Mouse (Mus musculus) neutrophil, adult 5-6 weeks (primary cell): ENCODE measurements around the gene Zfp940. TPM values are rescaled to one million over a fixed set of nuclear protein-coding genes. Genes with fewer than 3 reads are reported as not detected.

ENCODE experiments used
- ATAC-seq: fragments of 151-379, 151-347 bp; 2 replicates; pipeline ENCODE4 v1.8.0; 2017; ENCODE audit warnings: mild to moderate bottlenecking, moderate TSS enrichment; ENCODE audit not compliant: insufficient number of reproducible peaks, poor library complexity, low FRiP score, severe bottlenecking; ENCODE audit errors: extremely low read depth
- total RNA-seq: library from RNA; stranded (forward); fragments of 200-1000 nt; gene quantifications from 2 replicates; pipeline ENCODE4 v1.2.3, GENCODE M21; 2017

Gene Zfp940
- total RNA-seq, 1 experiment from 2014 or later, result 10.4 TPM

DNA sequence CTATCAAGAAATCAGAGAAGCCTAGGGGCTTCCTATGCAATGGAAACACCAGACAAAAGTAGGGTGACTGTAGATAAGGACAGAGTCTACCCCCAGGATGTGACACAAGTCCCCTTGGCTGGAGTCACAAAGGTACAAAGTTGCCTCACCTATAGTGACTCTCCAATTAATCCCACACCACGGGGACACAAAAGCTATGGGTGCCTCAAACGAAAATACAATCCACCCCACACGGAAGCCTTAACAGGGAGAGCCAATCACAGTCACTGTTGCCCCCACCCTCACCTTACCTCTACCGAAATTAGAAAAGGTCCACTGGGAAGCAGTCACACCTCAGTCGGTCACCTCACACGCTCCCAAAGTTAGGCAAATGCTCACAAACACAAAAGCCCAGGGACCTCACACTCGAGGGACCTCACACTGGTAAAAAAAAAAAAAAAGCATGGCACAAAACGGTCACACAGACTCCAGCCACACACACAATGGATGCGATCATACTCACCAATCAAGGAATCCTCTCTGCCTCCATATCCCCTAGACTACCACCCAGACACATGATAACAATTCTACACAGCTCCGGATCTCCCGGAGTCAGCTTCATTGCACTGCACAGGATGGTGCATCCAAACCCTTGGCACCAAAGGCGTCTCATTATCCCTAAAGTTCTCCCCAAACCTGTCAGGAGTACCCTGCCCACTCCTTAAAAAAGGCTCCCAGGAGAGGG lies 38.2 kb downstream of the Zfp940 start:
- ATAC-seq, result no peak

DNA sequence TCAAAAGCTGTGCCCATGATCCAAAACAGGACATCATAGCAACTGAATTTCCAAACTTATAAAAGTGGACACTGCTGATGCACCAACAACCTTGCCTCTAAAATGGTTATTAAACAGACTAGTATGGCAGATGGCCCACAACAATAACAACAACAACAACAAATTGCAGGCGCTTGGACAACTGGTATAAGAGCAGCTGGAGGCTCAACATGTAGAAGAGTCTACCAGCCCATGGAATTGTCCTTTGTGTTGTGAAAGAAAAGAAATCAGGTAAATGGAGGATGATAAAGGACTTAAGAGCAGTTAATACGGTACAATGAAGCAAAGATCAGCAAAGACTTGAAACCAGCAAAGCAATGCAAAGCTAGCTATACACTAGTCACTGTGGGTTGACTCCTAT lies 39.1 kb downstream of the Zfp940 start:
- ATAC-seq, result no peak

DNA sequence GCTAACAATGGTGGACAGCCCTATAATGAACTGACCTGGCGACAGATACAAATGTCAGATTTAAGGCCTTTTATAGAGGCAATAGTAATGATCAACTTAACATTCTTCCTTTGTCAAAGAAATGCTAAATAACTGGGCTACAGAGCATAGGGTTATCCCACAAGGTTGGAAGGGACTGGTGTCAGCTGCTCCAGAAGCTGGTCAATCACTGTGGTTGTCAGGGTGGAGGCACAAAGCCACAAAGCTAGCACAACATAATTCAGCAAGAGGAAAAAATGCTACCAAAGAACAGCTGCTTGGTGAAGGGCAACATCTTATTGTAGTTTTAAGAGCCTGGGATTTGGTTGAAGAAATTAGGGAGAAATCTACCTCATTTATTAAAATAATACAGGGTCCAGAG lies 41.2 kb downstream of the Zfp940 start:
- ATAC-seq, result no peak

DNA sequence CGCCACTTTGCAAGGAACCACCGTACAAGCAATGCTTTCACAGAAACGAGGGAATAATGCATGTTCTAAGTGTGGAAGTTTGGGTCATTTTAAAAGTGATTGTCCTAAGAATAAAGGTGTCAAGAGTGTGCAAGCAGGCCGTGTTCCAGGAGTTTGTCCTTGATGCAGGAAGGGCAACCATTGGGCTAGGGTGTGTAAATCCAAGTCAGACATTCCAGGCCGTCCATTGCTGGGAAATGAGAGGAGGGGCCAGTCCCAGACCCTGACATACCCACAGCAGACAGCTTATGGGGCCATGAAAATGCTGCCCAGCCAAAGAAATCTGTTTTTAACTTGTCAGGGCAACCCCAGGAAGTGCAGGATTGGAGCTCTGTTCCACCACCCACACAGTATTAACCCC lies 46.4 kb downstream of the Zfp940 start:
- no peak for ATAC-seq

DNA sequence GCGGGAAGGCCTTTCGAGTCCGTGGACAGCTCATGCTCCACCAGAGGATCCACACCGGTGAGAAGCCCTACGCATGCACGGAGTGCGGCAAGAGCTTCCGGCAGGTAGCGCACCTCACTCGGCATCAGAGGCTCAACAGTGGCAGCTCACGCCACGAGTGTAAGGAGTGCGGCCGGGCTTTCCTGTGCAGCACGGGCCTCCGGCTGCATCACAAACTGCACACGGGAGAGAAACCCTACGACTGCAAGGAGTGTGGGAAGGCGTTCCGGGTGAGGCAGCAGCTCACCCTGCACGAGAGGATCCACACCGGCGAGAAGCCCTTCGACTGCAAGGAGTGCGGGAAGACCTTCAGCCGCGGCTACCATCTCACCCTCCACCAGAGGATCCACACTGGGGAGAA lies 60.6 kb downstream of the Zfp940 start:
- ATAC-seq, result no peak

DNA sequence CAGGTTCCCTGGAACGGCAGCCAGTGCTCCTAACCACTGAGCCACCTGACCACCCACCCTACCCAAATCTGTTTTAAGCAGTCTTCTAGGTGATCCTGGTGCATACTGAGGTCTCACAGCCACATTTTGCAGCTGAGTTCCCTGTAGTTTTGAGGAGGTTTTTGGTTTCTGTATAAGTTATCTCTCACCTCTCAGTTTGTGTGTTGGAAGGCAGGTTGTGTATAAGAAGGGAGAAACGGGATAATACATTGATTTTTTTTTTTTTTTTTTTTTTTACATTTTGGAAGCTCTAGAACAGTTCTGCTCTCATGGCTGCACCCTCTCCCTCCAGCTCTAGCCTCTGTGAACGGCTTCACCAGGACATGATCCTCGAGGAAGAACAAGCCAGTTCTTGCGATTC lies 67.6 kb downstream of the Zfp940 start:
- no peak for ATAC-seq

DNA sequence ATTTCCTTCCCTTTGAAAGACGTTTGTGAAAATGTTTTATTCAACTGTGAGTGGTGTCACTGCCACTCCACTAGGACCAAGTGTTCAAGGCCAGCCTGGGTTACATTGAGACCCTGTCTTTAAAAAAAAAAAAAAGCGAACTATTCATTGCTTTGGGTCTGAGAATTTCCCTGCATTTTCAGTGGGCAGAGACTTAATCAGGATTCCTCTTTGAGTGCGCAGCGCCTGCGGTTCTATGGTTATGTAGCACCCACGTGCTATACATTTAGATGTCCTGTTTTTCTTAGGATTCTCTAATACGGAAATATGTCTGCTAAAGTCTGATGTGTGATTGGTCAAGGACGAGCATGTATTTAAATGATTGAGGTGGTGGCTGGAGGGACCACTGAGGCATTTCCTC lies 68.4 kb downstream of the Zfp940 start:
- no peak for ATAC-seq

DNA sequence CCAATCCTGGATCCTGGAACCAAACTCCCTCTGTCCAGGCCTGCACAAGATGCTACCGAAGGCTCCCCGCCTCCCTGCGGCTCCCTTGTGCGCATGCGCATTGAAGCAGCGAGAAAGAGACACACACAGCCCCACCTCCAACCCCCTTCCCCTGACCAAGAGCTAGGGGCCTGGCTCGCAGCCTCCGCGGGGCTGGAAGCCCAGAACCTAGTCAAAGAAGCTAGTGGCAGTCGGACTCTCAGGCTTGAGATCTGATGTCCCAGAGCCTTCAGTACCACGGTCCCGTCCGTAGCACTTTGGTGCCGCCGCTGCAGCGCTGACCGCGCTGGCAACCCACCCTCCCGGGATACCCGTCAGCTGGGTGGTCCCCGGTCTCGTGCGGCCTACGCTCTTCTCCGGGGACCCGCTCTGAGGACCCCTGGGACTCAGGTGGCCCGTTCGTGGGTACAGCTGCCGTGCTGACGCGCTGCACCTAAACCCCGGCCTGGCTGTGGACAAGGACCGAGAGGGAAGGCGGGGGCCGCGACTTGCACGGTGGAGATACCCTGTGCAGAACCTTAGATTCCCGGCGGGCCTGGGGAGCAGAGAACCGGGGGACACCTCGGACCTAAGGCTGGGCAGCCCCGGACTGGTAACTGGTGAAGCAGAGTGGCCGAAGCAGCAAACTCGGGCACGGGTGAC lies 69.5 kb downstream of the Zfp940 start, which contains the start of gene Zfp30:
Gene Zfp30 (plus strand): TSS at position 128 of the 681 bp plus-strand sequence.
- 0 out of 2 replicates have a peak, but pooled peaks have one; percentile 33 for ATAC-seq

Other genes with a start within 250 kb of the Zfp940 start
- not detected in 2 replicates for gene Catsperg2, start 126.6 kb downstream of the Zfp940 start, total RNA-seq
- 22.2 and 23.5 TPM in 2 replicates for gene Zfp84, start 85.1 kb downstream of the Zfp940 start, total RNA-seq
- gene Zfp30, start 69.7 kb downstream of the Zfp940 start, total RNA-seq, result 0.12 and 0.58 TPM in 2 replicates
- gene Zfp790, start 37.6 kb downstream of the Zfp940 start, total RNA-seq, result 13.3 and 15.2 TPM in 2 replicates
- gene Zfp420, start 6.3 kb upstream of the Zfp940 start, total RNA-seq, result 7.8 and 10.4 TPM in 2 replicates
- 9.0 and 10.8 TPM in 2 replicates for gene Zfp27, start 52.9 kb upstream of the Zfp940 start, total RNA-seq
- gene Zfp383, start 54.6 kb upstream of the Zfp940 start, total RNA-seq, result 2.6 and 5.1 TPM in 2 replicates
- gene Zfp74, start 100.4 kb upstream of the Zfp940 start, total RNA-seq, result 7.2 and 10.9 TPM in 2 replicates
- 10.7 and 18.5 TPM in 2 replicates for gene Zfp568, start 130.3 kb upstream of the Zfp940 start, total RNA-seq
- gene Zfp14, start 197.7 kb upstream of the Zfp940 start, total RNA-seq, result 3.6 and 4.3 TPM in 2 replicates
- gene Zfp82, start 219.2 kb upstream of the Zfp940 start, total RNA-seq, result 9.6 and 12.9 TPM in 2 replicates
- not detected in 2 replicates for gene Gm26920, start 236.7 kb upstream of the Zfp940 start, total RNA-seq
- 4.9 and 5.8 TPM in 2 replicates for gene Zfp566, start 236.9 kb upstream of the Zfp940 start, total RNA-seq
- 42.7 and 44.6 TPM in 2 replicates for gene Zfp260, start 241.1 kb upstream of the Zfp940 start, total RNA-seq